In the genomic region with DNA sequence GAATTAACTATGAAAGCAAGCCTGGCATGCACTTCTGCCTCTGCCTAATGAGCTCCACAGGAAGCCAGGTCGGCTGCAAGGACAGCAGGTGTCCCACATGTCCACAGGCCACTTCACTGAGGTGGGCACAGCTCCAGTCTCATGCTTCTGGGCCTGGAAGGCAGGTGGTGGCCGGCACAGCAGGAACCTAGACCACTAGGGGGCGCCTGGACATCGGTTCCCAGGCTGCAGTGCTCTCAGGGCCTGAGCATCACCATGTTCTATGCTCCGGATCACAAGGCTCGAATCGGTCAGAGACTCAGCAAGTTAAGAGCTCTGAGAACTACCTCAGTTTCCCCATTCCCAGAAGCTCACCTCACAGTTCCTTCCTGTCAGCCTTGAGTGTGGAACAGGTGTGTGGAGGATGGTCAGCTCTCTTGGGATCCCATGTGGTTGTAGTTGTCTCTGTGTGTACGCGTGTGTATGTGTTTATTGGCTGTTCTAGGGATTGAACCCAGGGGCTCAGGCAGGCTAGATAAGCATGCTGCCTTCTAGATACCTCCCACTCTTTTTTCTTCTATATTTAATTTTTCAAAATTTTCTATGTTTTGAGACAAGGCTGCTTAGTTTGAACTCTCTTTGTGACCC, we compare ENCODE assay signal across 8 mouse cellular contexts.
DNase-seq lines count a peak whose midpoint lies in the region; ATAC-seq and TF ChIP-seq lines count a peak whose summit lies in the region.

No protein-coding gene starts in this region.

- peaks cover 5% of the 10 kb centered on the region for H3K27me3 ChIP-seq in G1E (ENCODE audit: insufficient read depth, low read length)
- no peaks in the 10 kb centered on the region for H3K27me3 ChIP-seq in forebrain, embryonic 15.5 days
- no peaks in the 10 kb centered on the region for H3K27me3 ChIP-seq in lung, embryonic 15.5 days

- no peak overlapping the region for H3K27ac ChIP-seq in forebrain, embryonic 15.5 days (replicated peaks)
- no peak overlapping the region for H3K27ac ChIP-seq in lung, embryonic 15.5 days

- peak; percentile 64 for TF ChIP-seq CTCF in G1E (IDR thresholded peaks at IDR 0.05; ENCODE audit: low read depth, low read length)

- H3K4me2 ChIP-seq in forebrain, embryonic 15.5 days (replicated peaks): no peak overlapping the region
- H3K4me2 ChIP-seq in lung, embryonic 15.5 days: no peak overlapping the region

- H3K4me3 ChIP-seq in G1E (ENCODE audit: low read depth, low read length): no peak overlapping the region
- H3K4me3 ChIP-seq in forebrain, embryonic 15.5 days: no peak overlapping the region
- no peak overlapping the region for H3K4me3 ChIP-seq in lung, embryonic 15.5 days

- DNase-seq in G1E (ENCODE audit: low spot score): peak; percentile 12
- DNase-seq in layer of hippocampus, adult 8-10 months (ENCODE audit: low spot score in 2 of 2): peak; percentile 64 to 89
- peak; percentile 61 for DNase-seq in ovary, postnatal 36 days (ENCODE audit: low spot score)
- DNase-seq in thymus, postnatal 14 days: peak; percentile 62

- WGBS in forebrain, embryonic 15.5 days: 26% methylated on average over 9 of the region's 9 CpGs
- 29% methylated on average over 9 of the region's 9 CpGs for WGBS in lung, embryonic 15.5 days

- no peak overlapping the region for H3K9ac ChIP-seq in forebrain, embryonic 15.5 days (replicated peaks)
- no peak overlapping the region for H3K9ac ChIP-seq in lung, embryonic 15.5 days

- ATAC-seq in G1E (ENCODE audit: extremely low read depth, insufficient number of reproducible peaks, low FRiP score, poor library complexity, severe bottlenecking): no peak; the same call in 1 of the 2 replicates
- ATAC-seq in cerebellum, adult (ENCODE audit: insufficient number of reproducible peaks, low FRiP score, low TSS enrichment): peak; percentile 95
- ATAC-seq in forebrain, embryonic 15.5 days (replicated peaks): peak; percentile 78
- ATAC-seq in hematopoietic stem cell, adult 5-6 weeks (replicated peaks in 1 of 2; ENCODE audit: insufficient read depth in 1 of 2, low FRiP score in 2 of 2, low TSS enrichment in 1 of 2, low read depth in 1 of 2, poor library complexity in 2 of 2, severe bottlenecking in 2 of 2): peak; percentile 95 to 96
- ATAC-seq in lung, embryonic 15.5 days (ENCODE audit: borderline replicate concordance, extremely low read depth, low FRiP score, low TSS enrichment): peak; percentile 42; the same call in 1 of the 2 replicates

- H3K4me1 ChIP-seq in G1E (ENCODE audit: insufficient read depth, low read depth, low read length): no peaks in the 10 kb centered on the region
- peaks cover 25% of the 10 kb centered on the region for H3K4me1 ChIP-seq in forebrain, embryonic 15.5 days
- no peaks in the 10 kb centered on the region for H3K4me1 ChIP-seq in lung, embryonic 15.5 days

- no peaks in the 10 kb centered on the region for H3K36me3 ChIP-seq in G1E (replicated peaks)
- H3K36me3 ChIP-seq in forebrain, embryonic 15.5 days: no peaks in the 10 kb centered on the region
- H3K36me3 ChIP-seq in lung, embryonic 15.5 days: no peaks in the 10 kb centered on the region

- H3K9me3 ChIP-seq in G1E (replicated peaks): no peaks in the 10 kb centered on the region
- no peaks in the 10 kb centered on the region for H3K9me3 ChIP-seq in forebrain, embryonic 15.5 days
- H3K9me3 ChIP-seq in lung, embryonic 15.5 days: no peaks in the 10 kb centered on the region

Comparison
In these comparisons a context has a peak if more than half of its experiments do, and no peak if none do; other contexts are left out.
1. DNase-seq: peak in every context shown above with its lines; median percentile 76 in layer of hippocampus, adult 8-10 months; 62 in thymus, postnatal 14 days; 61 in ovary, postnatal 36 days; 12 in G1E.